Mouse (Mus musculus) C2C12 (cell line): ENCODE data around the gene Susd4.

ENCODE experiments used
- CEBPB ChIP-seq: IDR thresholded peaks from one replicate; pipeline ENCODE4 v1.6.1; 2011; ENCODE audit warnings: low read depth, mild to moderate bottlenecking, control low read depth, moderate library complexity
- CTCF ChIP-seq: IDR thresholded peaks from one replicate; pipeline ENCODE4 v1.5.1; 2011; ENCODE audit not compliant: control insufficient read depth, insufficient read depth, insufficient read length
- MAX ChIP-seq: IDR thresholded peaks from one replicate; pipeline ENCODE4 v1.6.1; 2011; ENCODE audit warnings: mild to moderate bottlenecking, control low read depth
- MYOD1 ChIP-seq: IDR thresholded peaks from one replicate; pipeline ENCODE4 v1.6.1; 2011; ENCODE audit warnings: low read depth; ENCODE audit not compliant: control insufficient read depth, insufficient read length
- MYOG ChIP-seq: IDR thresholded peaks from one replicate; pipeline ENCODE4 v1.6.1; 2011; ENCODE audit not compliant: control insufficient read depth, insufficient read length; ENCODE audit errors: extremely low read depth
- USF1 ChIP-seq: IDR thresholded peaks from one replicate; pipeline ENCODE4 v1.6.1; 2011; ENCODE audit warnings: low read depth, mild to moderate bottlenecking, control low read depth, moderate library complexity

DNA sequence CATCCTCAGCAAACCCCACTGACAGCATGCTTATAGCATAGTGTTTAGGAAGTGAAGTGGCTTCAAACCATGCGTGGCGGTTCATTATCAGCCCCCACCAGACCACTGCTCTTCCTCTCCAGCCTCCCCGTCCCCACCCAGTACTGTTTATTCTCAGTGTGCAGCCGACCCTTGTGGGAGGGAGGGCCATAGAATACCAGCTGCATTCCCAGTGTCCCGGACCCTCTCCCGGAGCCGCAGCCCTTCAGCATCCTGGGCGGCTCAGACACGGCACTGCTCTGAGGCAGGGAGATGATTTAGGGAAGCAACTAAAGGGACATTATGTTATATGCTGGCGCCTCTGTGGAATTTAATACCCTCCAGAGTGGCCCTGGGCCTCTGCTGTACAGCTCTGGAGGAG lies 55.3 kb downstream of the Susd4 start:
- TF ChIP-seq CTCF: no peak
- no peak for TF ChIP-seq USF1
- no peak for TF ChIP-seq MAX
- TF ChIP-seq CEBPB: no peak
- TF ChIP-seq MYOG: no peak
- TF ChIP-seq MYOD1: no peak
